Mouse (Mus musculus): Measurements from ENCODE around the gene Gnptab. TPM values are rescaled to one million over a fixed set of nuclear protein-coding genes. Genes with fewer than 3 reads are reported as not detected.

The Gnptab gene
- total RNA-seq, 2 experiments from 2014 or later = 29.2 to 36.0 TPM

- no peak for DNase-seq (ENCODE audit: low spot score in 2 of 2)
Observed at GRCm38 (mm10) chr10:88374984-88375383, 3.9 kb upstream of the Gnptab start.

DNA sequence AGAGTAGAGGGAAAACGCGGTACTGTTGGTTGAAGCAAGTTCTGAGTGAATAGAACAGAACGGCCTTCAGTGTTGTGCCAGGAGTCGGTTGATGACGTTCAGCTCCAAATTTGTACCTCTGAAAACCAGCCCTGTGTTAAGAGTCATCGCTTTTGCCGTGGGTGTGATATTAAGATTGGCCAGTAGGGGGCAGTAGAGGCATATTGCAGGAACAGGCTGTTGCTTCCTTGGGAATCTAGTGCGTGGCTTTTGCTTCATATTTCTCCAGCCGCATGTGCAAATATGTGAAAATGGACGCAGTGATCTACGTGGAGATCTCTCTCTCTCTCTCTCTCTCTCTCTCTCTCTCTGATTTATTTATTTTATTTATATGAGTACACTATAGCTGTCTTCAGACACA, 2.2 kb upstream of the Gnptab start:
- DNase-seq (ENCODE audit: low spot score in 2 of 2) = peak; percentile 94 to 96

GRCm38 (mm10) chr10:88377666-88378065, 1.3 kb upstream of the Gnptab start:
- DNase-seq (ENCODE audit: low spot score in 2 of 2) = no peak

DNA sequence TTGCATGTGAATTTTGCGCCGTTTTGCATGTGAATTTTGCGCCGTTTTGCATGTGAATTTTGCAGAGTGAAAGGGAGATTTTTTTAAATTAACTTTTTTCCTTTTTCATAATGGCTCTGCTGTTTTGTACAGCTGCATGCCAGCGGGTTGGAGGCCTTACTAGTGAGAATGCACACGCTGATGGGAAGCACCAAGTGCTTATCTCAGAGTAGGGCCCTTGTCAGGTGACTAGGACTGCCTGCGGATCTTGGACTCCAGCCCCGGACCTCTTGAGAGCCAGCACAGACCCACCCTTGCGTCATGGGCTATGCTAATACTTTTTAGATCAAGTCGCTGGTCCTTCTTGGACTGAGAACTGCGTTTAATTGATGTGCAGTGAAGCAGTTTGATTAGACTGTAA, 1.1 kb downstream of the Gnptab start:
- no peak for DNase-seq (ENCODE audit: low spot score in 2 of 2)

- no peak for DNase-seq (ENCODE audit: low spot score in 2 of 2)
Observed at GRCm38 (mm10) chr10:88380430-88381060, 1.6 kb downstream of the Gnptab start.

- no peak for DNase-seq (ENCODE audit: low spot score in 2 of 2)
Observed at GRCm38 (mm10) chr10:88381286-88381685, 2.4 kb downstream of the Gnptab start.

DNA sequence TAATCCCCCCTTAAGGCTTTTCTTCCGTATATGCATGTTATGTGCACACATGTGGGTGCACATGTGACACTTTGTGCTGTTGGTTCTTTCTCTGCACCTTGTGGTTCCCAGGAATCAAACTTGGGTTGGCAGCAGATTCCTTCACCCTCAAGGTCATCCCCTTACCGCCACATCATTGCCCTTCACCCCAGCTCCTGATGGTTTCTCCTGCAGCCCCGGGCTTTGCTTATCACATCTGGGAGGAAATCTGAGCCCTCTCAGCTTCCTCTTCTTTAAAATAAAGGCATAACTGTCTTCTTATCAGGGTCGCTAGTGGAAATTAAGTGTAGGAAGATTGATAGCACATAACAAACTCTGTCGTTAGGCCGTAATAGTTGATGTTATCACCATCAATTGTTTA, 3.1 kb downstream of the Gnptab start:
- DNase-seq (ENCODE audit: low spot score in 2 of 2) = no peak

DNA sequence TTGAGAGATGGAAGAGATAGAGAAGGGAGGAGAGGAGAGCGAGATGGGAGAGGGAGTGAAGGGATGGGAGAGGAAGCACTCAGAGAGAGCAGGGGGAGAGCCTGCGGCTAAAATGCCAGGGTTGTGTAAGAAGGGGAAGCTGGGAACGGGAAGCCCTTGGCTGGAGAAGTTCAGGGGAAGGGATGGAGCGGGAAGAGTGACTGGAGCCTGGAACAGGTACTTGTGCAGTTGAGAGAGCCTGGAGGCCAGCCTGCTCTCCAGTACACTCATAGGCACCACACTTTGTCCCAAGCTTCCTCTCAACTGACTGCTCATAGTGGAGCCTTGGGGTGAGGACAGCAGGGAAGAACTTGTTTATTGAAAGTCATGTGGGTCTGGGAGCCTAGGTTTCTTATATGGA, 4.5 kb downstream of the Gnptab start:
- no peak for DNase-seq (ENCODE audit: low spot score in 2 of 2)

GRCm38 (mm10) chr10:88384081-88384480, 5.1 kb downstream of the Gnptab start:
- no peak for DNase-seq (ENCODE audit: low spot score in 2 of 2)

DNA sequence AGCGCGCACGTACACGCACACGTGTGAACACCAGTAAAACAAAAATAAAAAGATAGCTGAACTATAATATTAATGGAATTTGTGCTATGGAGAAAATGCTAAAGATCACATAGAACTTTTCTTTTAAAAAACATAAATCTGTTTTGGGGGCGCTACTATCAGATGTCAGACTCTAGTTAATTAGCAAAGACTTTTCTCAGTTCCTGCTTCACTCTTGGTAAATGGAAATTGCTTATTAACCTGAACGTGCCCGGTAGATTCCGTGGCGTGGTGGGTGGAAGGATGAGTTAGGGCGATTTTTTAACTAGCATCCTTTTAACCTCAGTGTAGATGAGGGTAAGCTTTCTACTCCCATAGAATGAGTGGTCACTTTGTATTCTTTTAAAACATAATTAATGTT, 6.4 kb downstream of the Gnptab start:
- no peak for DNase-seq (ENCODE audit: low spot score in 2 of 2)

DNA sequence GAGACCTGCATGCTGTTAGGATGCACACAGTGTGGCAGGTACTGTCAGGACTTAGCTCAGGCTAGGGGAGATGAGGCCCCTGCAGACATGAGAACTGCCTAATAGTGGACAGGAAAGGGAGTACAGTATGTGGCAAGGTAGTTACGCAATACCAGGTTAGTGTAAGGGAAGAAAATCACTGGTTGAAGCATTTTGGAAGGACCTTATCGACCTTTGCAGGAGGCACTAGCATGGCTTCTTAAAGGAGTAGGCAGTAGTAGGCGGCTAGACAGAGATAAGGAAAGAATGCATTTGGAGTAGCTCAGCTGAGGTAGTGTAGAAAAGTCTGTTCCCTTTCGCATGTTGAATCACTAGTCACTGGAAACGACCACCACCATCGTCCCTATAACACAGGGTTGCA, 6.8 kb downstream of the Gnptab start:
- DNase-seq (ENCODE audit: low spot score in 2 of 2) = no peak

- DNase-seq (ENCODE audit: low spot score in 2 of 2) = no peak
Observed at GRCm38 (mm10) chr10:88386251-88386650, 7.3 kb downstream of the Gnptab start.

- DNase-seq (ENCODE audit: low spot score in 2 of 2) = no peak
Observed at GRCm38 (mm10) chr10:88389576-88389975, 10.6 kb downstream of the Gnptab start.

DNA sequence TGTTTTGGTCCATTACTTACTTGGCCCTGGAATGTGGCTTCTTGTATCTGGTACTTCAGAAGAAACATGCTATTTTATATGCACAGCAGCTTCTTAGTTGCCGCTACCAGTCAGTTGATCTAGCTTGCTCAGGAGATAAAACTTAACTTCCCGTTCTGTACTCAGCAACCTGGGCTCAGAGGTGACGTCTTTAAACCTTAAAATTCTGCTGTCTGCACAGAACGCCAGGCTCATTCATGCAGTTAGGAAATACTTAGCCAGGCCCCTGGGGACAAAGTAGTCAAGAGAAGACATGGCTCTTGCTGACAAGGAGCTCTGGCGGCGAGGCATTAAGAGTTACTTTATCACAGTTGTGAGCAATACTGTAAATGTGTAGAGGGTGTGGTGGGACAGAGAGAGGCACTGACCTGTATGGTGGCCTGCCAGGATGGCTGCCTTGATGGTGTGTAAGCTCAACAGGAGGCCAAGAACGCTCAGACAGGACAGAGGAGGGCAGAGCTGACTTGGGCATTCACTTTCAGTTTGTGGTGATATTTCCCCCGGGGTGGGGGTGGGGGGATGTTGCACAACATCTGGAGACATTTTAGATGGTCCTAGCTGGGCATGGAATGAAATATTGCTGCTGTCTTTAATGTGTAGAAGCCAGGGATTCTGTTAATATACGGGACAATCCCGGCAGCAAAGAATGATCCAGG, 11.3 kb downstream of the Gnptab start:
- DNase-seq (ENCODE audit: low spot score in 2 of 2) = no peak

GRCm38 (mm10) chr10:88391495-88391894, 12.6 kb downstream of the Gnptab start:
- DNase-seq (ENCODE audit: low spot score in 2 of 2) = no peak

DNA sequence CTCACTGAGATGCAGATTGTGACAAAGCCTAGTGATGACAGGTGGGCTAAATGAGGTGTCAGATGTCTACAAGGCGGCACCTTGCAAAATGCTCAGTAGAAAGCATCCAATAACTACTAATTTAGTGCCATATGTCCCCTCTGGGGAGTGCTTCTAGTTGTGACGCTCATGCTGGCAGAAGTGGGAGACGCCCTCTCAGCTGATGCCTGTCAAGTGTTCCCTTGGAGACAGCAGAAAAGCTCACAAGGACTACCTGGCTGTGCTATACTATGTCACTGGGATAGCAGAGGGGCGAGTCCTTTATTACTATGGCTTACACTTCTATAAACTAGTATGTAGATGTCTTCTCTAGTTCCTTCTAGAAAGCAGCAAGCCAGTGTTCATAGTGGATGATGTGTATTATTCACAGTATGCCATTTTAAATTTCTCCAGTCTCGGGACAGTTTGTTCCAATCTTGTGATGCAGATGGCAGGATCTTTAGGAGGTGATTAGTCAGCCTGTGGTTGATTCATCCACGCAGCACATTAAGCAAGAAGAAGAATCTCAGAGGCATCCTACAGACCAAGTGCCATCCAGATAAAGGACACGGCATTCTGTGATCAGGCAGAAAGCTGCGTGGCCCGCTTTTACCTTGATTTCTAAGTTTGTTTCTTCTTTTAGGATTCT, 13.4 kb downstream of the Gnptab start:
- no peak for DNase-seq (ENCODE audit: low spot score in 2 of 2)

DNA sequence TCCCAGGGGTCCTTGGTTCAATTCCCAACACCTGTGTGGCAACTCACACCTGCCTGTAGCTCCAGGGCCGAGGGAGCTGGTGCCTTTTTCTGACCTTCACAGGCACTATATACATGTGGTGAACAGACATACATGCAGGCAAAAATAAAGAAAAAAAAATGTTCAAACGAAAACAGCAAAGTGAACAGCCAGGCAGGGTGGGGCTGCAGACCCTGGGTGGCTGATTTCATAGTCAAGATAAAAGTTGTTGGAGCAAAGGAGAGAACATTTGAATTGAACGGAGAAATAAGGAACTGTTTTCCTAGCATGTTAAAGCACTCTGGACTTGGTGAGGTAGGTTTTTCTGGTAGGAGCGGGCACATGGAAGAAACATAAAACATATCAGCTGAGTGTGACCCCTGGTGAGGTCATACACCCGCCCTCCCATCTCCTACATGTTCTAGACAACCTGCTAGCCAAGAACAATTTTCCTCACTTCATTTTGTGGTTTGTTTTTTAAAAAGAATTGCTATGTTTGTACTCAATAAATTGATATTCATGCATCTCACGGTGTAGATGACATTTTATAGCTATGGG, 19.8 kb downstream of the Gnptab start:
- DNase-seq (ENCODE audit: low spot score in 2 of 2) = no peak

DNA sequence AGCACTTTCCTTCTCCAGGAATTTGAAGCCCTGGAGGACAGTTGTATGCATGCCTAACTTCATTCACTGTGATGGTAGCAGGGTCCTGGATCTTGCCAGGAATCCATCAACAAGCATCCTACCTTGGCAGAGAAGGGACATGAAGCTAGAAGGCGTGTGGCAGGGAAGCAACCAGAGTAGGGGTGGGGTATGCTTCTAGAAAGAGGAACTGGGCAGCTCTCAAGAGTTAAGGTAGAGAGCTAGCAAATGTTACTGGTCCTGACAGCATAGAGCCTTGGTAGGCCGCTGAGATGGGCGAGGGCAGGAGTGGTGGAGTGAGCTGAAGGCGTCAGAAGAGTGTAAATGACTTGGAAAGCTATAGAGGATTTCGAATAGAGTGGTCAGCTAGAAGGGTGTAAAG, 20.3 kb downstream of the Gnptab start:
- no peak for DNase-seq (ENCODE audit: low spot score in 2 of 2)

DNA sequence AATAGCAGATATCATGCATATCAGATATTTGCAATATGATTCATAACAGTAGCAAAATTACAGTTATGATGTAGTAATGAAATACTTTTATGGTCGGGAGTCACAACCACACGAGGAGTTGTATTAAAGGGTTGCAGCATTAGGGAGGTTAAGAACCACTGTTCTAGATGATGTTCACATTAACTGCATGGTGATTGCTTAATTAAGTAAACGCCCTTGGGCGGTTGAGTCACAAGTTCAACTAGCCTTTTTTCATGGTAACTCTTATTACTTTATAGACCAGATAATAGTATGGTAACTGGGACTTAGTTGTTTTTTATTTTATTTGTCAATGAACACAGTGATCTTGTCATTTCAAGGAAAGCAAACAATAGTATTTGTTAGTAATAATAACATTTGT, 24.1 kb downstream of the Gnptab start:
- no peak for DNase-seq (ENCODE audit: low spot score in 2 of 2)

GRCm38 (mm10) chr10:88404220-88404619, 25.3 kb downstream of the Gnptab start:
- no peak for DNase-seq (ENCODE audit: low spot score in 2 of 2)

DNA sequence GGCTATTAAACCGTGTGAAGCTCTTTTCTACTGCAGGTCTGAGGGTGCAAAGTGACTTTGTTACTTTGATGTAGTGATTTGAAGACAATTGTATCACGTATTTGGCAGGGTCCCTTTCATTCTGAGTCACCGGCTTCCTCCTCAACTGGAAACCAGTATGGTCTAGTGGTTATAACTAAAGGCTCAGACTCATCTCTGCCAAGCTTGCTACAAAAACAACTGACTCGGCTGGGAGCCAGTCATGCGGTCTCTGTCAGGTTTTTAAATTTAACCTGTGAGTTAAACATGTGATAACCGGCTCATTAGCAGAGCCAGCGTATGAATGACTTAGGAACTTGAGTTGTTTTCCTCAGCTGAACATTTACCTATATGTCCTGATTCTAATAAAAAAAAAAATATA, 26.9 kb downstream of the Gnptab start:
- no peak for DNase-seq (ENCODE audit: low spot score in 2 of 2)

Measured in adrenal gland, adult 18-20 months (tissue).